Mouse (Mus musculus) myocyte (in vitro differentiated cells): ENCODE results near the gene Ptprg.

Source experiments
- CEBPB ChIP-seq: IDR thresholded peaks from 2 replicates; pipeline ENCODE4 v1.6.1; 2011; ENCODE audit warnings: mild to moderate bottlenecking, moderate library complexity; ENCODE audit not compliant: poor library complexity, insufficient read depth, severe bottlenecking
- E2F4 ChIP-seq: IDR thresholded peaks from one replicate; pipeline ENCODE4 v1.6.1; 2011; ENCODE audit warnings: mild to moderate bottlenecking, control low read depth, moderate library complexity; ENCODE audit not compliant: insufficient read depth
- MAX ChIP-seq: IDR thresholded peaks from one replicate; pipeline ENCODE4 v1.6.1; 2011; ENCODE audit warnings: low read depth, mild to moderate bottlenecking, control low read depth
- MYOD1 ChIP-seq, 3 experiments: IDR thresholded peaks; one replicate each; pipeline ENCODE4 v1.6.1; 2011; ENCODE audit warnings: control low read depth in 2 of 3, low read depth in 2 of 3, mild to moderate bottlenecking in 2 of 3, moderate library complexity in 1 of 3; ENCODE audit not compliant: insufficient read length in 2 of 3, control insufficient read depth in 1 of 3
- POLR2A ChIP-seq: IDR thresholded peaks from one replicate; pipeline ENCODE4 v1.6.1; 2011; ENCODE audit warnings: low read depth, mild to moderate bottlenecking, control low read depth, moderate library complexity; ENCODE audit not compliant: insufficient read length
- POLR2AphosphoS2 ChIP-seq: IDR thresholded peaks from one replicate; pipeline ENCODE4 v1.6.1; 2011; ENCODE audit warnings: low read depth, control low read depth; ENCODE audit not compliant: insufficient read length
- TCF12 ChIP-seq: IDR thresholded peaks from one replicate; pipeline ENCODE4 v1.6.1; 2011; ENCODE audit warnings: mild to moderate bottlenecking, control low read depth; ENCODE audit not compliant: poor library complexity, insufficient read depth, severe bottlenecking
- TCF3 ChIP-seq: IDR thresholded peaks from one replicate; pipeline ENCODE4 v1.6.1; 2011; ENCODE audit warnings: low read depth, control low read depth; ENCODE audit not compliant: insufficient read length
- USF1 ChIP-seq: IDR thresholded peaks from one replicate; pipeline ENCODE4 v1.6.1; 2011; ENCODE audit warnings: low read depth, mild to moderate bottlenecking, control low read depth, moderate library complexity

- TF ChIP-seq MAX (no peak), MYOD1 (IDR thresholded peaks at IDR 0.05; ENCODE audit: control insufficient read depth in 1 of 3, insufficient read length in 2 of 3, low read depth in 2 of 3) (no peak), POLR2A (no peak), POLR2AphosphoS2 (no peak), CEBPB (no peak), TCF3 (no peak), USF1 (no peak), E2F4 (no peak), TCF12 (no peak)
Observed at GRCm38 (mm10) chr14:11604133-11604865, 51.0 kb downstream of the Ptprg start.
